Mouse (Mus musculus): Measurements from ENCODE around the gene Gm29797.
A peak's percentile ranks its signal among the peaks of the same experiment; 100 is the strongest.

Gene Gm29797

DNA sequence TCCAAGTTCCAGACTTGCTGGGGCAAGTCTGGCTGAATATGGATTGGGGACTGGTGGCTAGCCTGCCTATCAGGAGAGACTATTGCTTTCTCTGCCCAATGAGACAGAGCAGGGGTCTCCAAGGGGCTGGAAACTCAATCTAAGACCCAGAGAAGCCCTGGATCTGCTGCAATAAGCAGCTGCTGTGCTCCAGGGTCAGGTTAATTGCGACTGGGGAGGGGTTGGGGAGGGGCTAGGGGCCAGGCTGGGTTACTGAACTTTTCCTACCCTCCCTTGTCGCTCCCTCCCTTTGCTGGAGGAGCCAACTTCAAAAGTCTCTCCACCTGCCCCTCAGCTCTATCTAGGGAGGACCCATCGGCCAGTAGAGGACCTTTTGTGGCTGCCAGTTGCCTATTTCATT lies at the start of gene Gm29797:
TSS of gene Gm29797 (plus strand) at position 301 of the 400 bp plus-strand sequence.
- DNase-seq (ENCODE audit: low spot score): no peak

DNA sequence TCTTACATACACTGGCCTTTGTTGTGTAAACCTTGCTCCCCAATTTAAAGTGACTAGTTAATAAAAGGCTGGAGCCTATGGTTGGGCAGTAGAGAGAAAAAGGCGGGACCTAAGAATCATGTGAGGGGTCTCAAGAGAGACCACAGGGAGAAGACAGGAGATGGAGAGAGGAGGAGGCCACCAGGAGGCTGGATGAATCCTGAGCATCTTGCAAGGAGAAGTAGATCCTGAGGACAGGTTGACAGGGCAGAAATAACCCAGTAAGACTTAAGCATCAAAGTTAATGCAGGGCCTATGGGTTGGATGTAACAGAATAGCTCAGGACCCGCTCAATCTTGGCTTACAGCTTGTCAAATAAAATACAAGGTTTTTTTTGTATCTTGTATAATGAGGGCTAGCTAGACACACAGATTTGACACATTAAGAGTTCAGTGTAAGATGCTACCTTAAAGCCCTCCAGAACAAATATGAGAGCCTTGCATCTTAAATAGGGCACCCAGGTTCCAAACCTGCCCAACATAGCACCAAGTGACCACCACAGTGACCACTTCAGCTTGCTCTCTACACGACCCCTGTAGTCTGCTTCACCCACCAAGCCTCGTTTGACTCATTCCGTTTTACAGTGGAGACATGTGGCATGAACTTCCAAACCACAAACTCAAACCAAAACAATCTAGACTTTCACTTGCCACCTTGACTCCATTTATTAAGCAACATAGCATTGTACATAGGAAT lies 37.9 kb upstream of the Gm29797 start:
- DNase-seq (ENCODE audit: low spot score): no peak

DNA sequence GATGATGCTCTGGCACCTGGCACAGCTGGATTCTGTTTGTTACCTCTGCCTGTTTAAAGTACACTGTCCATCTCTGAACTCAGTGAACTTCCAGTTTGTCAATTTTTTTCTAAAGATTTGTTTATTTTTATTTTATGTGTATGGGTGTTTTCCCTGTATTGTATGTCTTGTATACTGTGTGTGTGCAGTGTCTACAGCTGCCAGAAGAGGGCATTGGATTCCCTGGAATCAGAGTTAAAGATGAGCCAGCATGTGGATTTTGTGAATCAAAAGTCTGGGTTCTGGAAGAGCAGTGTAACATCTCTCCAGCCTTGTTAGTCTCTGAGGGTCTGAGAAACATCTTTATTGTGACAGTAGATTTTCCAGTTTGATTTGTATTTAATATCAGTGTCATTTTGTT lies 33.4 kb upstream of the Gm29797 start:
- DNase-seq (ENCODE audit: low spot score): no peak

DNA sequence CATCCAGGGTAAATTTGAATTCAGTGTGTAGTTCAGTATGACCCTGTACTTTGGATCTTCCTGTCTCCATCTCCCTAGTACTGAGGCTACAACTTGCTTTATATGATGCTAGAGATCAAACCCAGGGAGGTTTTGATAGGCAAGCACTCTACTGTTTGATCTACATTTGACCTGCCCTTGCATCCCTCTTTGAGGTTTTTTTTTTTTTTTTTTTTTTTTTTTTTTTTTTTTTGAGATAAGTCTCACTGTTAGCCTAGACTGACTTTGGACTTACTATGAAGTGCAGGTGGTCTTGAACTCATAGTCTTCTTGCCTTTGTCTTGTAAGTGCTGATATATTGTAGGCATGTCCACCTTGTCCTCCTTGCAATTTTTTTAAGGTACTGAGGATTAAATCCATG lies 28.4 kb upstream of the Gm29797 start:
- no peak for DNase-seq (ENCODE audit: low spot score)

DNA sequence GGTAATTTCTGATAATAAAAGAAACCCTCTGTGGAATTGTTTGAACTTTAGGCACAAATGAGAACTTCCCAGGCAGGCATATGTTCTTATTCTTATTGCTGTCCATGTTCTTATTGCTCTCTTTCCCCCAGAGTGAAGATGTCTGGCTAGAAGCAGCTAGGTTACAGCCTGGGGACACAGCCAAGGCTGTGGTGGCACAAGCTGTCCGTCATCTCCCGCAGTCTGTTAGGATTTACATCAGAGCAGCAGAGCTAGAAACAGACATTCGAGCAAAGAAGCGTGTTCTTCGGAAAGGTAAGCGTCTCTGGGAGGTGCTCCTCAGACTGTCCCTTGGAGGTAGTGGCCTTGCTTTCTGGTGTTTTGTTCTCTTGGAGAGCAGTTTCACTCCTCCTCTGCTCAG lies 24.2 kb upstream of the Gm29797 start:
- no peak for DNase-seq (ENCODE audit: low spot score)

DNA sequence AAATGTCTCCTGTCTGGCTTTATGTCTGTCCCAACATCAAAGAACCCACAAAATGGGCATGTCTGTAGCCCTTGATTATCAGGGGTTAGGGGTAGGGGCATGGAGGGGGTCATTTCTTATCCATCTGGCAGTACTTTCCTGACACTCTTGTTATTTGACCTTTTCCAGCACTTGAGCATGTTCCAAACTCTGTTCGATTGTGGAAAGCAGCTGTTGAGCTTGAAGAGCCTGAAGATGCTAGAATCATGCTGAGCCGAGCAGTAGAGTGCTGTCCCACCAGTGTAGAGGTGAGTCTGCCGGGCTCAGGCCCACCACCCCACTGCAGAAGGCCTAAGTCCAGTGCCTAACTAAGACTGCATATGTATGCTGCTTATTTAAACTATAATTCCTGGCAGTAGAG lies 21.0 kb upstream of the Gm29797 start:
- DNase-seq (ENCODE audit: low spot score): no peak

DNA sequence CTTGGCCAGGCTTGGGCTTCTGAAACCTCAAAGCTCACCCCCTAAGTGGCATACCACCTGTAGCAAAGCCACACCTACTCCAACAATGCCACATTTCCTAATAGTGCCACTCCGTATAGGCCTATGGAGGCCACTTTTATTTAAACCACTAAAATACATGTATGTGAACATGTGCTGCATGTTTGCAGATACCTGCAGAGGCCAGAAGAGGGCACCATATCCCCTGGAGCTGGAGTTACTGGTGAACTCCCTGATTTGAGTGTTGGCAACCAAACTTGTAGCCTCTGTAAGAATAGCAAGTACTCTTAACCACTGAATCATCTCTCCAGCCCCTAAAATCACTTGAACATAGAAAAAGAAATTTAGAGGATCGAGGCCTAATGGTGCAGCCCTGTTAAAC lies 12.5 kb upstream of the Gm29797 start:
- peak; percentile 38 for DNase-seq (ENCODE audit: low spot score)

DNA sequence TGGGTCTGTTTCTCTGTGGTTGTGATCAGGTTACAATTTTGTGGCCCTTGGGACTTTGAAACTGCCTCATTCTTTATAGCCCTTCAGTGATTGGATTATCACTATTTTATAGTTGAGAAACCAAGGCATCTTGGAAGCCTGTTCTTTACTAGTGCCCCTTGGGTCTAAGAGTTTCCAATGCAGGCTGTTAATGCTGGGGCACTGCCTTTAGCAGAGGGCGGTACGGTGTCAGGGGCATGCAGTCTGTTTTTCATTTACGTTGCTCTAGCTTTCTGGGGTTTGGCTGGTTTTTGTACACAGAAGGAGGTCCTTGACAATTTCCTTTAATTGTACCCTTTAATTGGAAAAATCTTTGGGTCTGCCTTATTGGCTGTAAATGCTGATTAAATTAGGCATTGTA lies 11.2 kb upstream of the Gm29797 start:
- no peak for DNase-seq (ENCODE audit: low spot score)

DNA sequence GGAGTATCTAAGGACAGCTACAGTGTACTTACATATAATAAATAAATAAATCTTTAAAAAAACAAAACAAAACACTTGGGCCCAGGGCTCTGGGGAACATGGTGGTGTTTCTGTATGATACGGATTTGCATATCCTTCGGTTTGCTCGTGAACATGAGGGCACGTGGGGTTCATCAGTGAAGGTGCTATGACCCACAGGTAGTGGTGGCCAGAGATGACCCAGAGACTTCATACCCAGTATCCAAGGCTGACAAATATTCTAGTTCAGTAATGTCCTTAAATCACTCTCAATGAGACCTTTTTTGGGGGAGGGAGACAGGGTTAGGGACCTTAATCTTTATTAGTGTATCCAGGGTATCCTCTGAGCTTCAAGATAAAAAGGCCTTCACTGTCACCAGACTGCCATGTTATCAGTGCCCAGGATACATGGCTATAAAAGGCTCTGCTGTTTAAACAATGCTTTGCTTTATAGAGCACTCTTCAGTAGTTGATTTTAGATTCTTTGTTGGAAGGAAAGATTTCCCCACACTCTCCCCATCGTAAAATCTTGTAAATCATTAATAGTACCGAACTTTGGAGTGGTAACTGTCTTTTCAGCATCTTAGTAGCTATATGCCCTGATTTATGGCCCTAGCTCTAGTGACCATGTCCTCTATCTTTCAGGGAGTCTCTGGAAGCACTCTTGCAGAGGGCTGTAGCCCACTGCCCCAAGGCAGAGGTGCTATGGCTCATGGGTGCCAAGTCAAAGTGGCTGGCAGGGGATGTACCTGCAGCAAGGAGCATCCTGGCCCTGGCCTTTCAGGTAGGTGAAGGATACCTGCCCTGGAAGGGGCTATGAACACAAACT lies 10.0 kb upstream of the Gm29797 start:
- no peak for DNase-seq (ENCODE audit: low spot score)

DNA sequence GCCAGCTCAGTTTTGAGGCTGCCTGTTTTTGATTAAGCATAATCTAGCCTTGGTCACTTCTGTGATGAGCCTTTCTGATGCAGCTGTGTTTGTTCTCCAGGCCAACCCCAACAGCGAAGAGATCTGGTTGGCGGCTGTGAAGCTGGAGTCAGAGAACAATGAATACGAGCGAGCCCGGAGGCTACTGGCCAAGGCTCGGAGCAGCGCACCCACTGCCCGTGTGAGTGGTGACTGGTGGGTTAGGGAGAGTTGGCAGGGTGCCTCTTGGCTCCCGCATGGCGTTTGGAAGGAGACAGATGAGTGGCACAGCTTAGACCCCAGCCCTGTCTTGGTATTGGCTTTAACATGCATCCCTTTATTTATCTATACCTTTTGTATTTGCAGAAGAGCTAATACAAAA lies 7.9 kb upstream of the Gm29797 start:
- no peak for DNase-seq (ENCODE audit: low spot score)

DNA sequence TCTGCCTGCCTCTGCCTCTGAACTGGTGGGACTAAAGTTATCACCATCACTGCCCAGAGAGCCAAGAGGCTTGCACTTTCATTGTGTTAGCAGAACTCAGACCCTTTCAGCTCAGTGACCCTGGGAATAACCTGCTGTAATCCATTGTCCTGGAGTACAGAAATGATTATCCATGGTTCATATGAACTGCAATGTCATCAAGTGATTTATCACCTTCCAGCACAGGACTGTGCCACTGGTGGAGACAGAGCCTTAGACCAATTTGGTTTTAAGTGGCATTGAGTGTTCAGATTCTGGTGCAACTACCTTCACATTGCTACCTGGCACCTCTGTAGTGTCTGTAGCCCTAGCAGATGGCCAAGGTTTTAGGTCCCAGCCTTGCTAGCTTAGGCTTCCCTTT lies 3.8 kb upstream of the Gm29797 start:
- no peak for DNase-seq (ENCODE audit: low spot score)

DNA sequence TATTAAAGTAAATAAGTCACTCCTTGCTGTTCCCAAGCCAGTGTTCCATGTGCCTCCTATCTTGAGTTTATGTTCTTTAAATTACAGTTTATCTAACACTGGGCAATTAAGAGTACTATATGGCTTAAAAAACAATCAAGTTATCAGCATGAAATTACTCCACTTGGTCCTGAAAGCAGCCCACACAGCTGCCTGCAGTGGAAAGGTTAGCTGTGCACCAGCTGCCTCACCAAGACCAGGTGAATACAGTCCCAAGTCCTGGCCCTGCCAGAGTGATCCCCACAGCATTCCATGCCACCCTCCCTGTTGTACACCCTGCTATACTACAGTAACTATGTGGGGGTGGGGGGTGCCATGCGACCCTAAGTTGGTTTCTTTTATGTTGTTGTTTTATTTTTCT lies 3.3 kb upstream of the Gm29797 start:
- no peak for DNase-seq (ENCODE audit: low spot score)

DNA sequence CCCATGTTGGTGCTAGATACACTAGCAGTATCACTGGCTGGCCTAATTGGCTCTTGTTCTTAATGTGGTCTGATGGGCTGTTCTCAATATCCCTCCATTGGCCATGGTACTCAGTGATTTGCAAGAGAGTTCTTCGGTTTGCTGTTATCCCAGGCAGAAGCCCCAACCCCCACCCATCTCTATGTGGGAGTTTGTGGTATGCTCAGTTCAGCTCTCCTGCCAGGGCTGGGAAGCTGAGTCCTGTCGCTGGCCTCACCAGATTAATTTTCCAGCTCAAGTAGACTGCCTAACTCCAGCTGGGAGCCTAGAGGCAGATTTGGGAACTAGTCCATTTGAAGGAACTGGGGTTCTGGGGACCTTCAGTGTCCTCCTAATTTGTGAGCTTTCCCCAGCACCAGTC lies 607 bp downstream of the Gm29797 start:
- no peak for DNase-seq (ENCODE audit: low spot score)

DNA sequence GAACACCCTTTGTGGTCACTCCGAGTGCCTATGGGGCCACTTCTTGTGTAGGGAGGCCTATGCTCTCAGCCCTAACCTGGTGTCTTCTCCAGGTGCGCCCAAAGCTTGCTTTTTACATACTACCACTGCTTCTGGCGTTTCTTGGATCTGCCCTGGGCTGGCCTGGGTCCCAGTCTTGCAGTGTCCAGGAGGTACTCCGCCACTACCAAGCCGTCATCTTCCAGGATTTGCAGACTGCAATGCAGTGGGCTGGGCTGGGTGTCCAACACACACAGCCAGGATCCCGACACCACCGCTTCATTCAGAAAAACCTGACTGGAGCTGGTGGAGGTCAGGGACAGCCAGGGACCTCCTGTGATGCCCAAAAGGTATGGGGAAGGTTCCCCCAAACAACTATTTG lies 1.7 kb downstream of the Gm29797 start:
- DNase-seq (ENCODE audit: low spot score): no peak

DNA sequence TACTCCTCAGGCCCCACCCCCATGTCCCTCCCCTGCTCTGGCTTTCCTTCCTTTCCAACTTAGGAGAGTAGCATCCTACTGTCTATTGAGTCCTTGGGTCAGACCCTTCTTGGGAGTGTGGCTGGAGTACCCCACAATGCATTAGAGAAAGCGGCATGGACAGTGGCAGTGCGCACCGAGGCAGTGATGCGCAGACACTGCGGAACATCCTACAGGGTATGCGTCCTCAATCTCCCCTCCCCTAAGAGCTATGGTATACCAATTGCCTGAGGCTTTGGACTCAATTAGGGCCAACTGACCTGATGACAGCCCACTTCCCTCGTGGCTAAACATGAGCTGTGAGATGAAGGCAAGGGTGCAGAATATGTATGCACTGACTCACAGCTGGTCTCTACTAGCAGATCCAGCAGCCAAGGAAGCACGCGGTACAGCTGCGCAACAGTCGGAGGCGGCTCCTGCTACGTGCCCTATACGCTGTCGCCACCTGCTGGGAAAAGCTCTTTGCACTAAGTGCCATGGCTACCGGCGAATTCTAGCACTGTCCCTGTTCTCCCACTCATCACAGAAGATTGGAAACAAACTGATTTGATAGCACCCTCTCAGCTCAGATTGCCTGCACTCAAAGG lies 2.2 kb downstream of the Gm29797 start:
- DNase-seq (ENCODE audit: low spot score): peak; percentile 47

DNA sequence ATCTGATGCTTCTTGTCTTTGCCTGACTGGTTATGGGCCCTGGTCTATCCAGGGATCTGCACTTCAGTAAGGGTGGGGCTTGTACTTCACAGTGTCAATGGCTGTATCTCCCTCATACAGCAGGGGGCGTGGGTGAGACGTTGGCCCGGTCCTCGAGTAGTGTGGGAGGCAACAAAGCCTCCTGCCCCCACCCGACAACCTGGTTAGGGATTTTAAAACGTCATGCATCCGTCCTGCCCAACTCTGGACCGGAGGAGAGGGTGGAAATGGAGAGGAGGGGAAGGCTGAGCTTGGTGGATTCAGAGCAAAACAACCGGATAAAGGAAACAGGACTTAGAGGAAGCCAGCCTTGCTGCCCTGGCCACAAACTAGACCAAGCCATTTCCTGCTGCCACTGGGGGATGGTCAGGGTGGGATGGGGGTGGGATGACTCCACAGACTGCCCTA lies 2.8 kb downstream of the Gm29797 start:
- DNase-seq (ENCODE audit: low spot score): peak; percentile 64

DNA sequence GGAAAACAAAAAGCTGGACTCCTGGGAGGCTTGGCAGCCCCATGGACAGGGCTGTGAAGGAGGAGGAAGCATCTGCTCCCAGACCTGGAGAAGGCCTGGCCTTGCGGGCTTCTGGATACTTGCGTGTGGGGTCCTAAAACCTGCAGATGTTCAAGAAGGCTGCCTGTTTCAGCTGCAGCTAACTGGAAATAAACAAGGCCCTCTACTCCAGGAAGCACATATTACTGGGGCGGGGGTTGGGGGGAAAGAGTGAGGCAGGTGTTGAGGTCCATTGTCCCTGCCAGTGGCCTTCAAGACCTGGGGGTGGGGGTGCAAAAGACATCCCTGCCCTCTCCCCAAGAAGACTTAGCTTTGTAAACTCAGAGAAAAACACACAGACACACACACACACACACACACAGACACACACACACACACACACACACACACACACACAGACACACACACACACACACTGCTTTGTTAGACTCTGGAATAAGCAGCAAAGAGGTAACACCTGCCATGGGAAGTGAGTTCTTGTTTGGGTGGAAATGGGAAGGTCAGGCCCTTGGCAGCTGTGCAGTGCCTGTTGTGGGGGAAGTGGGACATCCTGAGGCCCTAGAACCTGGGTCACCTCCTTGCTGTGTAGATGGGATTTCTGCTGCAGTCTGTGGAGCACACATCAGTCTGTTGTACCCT lies 5.9 kb downstream of the Gm29797 start:
- DNase-seq (ENCODE audit: low spot score): no peak

DNA sequence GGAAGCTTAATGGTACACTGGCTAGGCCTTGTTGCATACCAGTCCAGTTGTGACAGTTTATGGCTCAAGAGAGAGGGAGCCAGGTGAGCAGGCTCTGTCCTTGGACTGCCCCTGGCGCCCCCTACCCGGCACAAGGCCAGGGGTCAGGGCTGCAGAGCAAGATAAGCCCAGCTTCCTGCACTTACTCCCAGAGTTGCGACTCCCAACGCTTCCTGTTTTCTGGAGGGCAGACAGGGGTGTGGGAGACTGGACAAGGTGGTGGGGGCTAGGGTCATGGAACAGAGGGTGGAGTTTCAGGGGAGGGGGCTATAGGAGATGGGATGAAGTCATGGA lies 6.4 kb downstream of the Gm29797 start:
- DNase-seq (ENCODE audit: low spot score): no peak

DNA sequence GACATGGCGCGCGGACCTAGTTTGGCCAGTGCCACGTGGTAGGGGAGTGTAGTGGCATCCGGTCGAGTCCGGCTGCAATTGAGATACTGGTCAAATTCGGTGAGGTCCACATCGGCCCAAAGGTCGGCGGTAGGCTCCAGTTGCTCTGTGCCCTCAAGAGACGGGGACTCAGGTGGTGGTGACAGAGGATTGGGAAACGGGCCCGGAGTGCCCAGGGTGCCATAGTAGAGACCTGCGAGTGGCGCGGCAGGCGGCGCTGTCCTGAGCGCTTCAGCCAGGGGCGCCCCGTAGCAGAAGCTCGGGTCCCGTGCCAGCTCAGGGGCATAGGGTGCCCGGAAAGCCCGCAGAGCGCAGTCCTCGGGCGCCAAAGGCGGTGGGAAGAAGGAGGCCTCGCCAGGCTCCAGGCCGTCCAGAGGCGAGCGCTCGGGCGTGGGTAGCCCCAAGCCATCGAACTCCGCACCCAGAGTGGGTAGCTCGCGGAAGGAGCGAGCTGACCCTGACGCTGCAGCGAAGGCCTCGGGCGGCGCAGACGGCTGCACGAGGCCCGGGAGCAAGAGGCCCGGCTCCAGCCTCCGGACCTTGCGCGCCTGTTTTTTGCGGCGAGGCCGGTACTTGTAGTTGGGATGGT lies 13.6 kb downstream of the Gm29797 start:
- DNase-seq (ENCODE audit: low spot score): no peak

DNA sequence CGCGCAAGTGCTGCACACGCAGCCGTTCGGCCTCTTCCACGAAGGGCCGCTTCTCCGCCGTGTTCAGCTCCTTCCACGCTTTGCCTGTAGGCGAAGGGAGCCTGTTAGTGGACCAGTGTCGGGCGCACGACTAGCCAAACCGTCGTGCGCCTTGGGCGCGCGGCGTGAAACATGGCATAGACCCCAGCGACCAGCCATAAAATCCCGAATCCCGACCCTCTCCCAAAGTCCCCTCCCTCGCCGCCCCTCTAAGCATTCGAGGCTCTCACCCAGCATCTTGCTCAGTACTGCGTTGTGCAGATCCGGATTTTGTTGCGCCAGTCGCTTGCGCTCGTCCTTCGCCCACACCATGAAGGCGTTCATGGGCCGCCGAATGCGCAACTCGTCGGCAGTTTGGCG lies 14.1 kb downstream of the Gm29797 start:
- no peak for DNase-seq (ENCODE audit: low spot score)

DNA sequence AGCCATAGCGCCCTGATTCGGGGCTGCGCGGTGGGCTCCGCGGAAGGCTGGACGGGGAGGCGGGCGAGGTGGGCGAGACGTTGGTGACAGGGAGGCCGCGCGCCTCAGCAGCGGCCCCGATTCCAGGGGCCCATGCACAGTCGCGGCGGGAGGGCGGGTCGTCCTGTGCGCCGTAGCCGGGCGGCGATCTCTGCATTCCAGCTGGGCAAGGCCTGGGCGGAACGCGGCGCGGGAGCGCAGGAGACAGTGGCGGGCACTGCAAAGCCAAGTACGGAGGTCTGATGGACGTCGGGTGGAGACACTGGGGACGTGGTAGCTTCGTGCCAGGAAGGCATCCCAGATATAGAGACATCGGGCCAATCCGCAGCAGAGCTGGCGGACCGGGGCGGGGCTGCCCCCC lies 14.5 kb downstream of the Gm29797 start, which contains the start of gene Sox18:
TSS of gene Sox18 (minus strand) at position 315 of the 400 bp plus-strand sequence.
- DNase-seq (ENCODE audit: low spot score): no peak

DNA sequence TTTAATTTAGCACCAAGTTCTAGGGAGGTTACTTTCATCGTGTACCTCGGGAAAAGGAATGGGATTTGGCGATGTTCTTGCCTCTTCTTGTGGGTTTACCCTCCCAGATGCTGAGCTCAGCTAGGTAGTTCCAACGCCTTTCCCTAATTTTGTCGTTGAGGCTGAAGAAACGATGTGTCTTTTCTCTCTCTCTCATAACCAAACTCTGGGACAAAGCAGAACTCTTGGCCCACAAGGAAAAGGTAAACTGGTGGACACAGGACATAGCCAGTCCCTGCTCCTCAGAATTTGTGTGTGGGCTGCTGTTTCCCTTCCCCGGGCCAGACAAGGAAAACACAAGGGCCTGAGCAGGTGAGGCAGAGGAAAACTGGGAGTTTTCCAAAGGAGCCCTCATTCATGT lies 15.2 kb downstream of the Gm29797 start:
- no peak for DNase-seq (ENCODE audit: low spot score)
